Mouse (Mus musculus) kidney, embryonic 15.5 days (tissue): ENCODE measurements at regions not wholly inside any gene's neighbourhood (a gene's known extent, or its start where the extent isn't known, plus 50 kb on each side); places are given as distances from the start of the nearest gene placed in this dataset.

Source experiments
- ATAC-seq: fragments of 200-750 bp; cut with Nextera tagmentation; replicated peaks from 2 replicates; pipeline ENCODE4 v1.8.0; 2017; ENCODE audit warnings: moderate TSS enrichment; ENCODE audit not compliant: low FRiP score
- H3K27ac ChIP-seq: fragments of 300-500 bp; sonication (generic); 2 replicates; pipeline ENCODE4 v1.5.1; 2015; ENCODE audit warnings: mild to moderate bottlenecking, inconsistent platforms
- H3K27me3 ChIP-seq: fragments of 300-500 bp; sonication (generic); 2 replicates; pipeline ENCODE4 v1.6.1; 2015; ENCODE audit warnings: inconsistent platforms
- H3K36me3 ChIP-seq: fragments of 300-500 bp; sonication (generic); 2 replicates; pipeline ENCODE4 v1.6.1; 2015; ENCODE audit warnings: inconsistent platforms
- H3K4me1 ChIP-seq: fragments of 300-500 bp; sonication (generic); 2 replicates; pipeline ENCODE4 v1.6.1; 2015; ENCODE audit warnings: inconsistent platforms
- H3K4me2 ChIP-seq: fragments of 300-500 bp; sonication (generic); 2 replicates; pipeline ENCODE4 v1.6.1; 2015; ENCODE audit warnings: moderate library complexity, mild to moderate bottlenecking, inconsistent platforms
- H3K4me3 ChIP-seq: fragments of 300-500 bp; sonication (generic); replicated peaks from 2 replicates; pipeline ENCODE4 v1.5.1; 2015; ENCODE audit warnings: mild to moderate bottlenecking, inconsistent platforms
- H3K9ac ChIP-seq: fragments of 300-500 bp; sonication (generic); 2 replicates; pipeline ENCODE4 v1.6.1; 2015; ENCODE audit warnings: mild to moderate bottlenecking, inconsistent platforms
- H3K9me3 ChIP-seq: fragments of 300-500 bp; sonication (generic); replicated peaks from 2 replicates; pipeline ENCODE4 v1.6.1; 2016; ENCODE audit warnings: inconsistent platforms
- WGBS: fragments of 180-500 bp; shearing (Covaris S2); methylation state at CpG from one replicate; pipeline ENCODE4 v1.1.7; 2015; ENCODE audit warnings: mixed read lengths; 5-methylcytosine and 5-hydroxymethylcytosine counted together

DNA sequence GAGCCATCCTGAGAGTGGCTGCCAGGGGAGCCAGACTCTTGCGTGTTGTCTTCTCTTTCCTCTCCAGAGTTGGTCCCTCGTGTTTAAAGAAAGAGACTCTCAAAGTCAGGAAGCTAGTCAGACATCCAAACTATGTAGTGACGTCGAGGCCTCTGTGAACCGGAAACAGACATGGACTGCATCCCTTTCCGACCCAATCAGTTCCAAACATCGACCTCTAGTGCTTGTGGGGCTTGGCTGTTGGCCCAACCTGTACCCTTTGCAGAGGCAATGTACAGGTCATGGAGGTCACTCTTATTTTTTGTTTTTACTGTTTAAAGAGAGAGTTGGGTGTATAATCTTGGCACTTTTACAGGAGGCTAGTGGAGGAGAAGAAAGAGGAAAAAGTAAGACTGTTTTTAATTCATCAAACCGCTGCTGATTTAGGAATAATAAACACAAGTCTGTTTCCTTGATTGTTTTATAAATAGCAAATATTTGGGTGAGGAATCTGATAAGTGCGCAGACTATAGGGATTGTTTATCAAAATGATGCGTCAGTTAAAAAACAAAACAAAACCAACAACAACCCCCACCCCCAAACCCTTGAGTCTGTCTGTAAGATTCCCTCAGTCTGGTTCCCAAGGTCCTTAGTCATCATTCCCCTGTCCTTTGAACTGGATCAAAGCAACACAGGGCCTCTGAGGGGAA lies 205.2 kb upstream of the Prep start:
- no peak overlapping the region for H3K4me3 ChIP-seq

DNA sequence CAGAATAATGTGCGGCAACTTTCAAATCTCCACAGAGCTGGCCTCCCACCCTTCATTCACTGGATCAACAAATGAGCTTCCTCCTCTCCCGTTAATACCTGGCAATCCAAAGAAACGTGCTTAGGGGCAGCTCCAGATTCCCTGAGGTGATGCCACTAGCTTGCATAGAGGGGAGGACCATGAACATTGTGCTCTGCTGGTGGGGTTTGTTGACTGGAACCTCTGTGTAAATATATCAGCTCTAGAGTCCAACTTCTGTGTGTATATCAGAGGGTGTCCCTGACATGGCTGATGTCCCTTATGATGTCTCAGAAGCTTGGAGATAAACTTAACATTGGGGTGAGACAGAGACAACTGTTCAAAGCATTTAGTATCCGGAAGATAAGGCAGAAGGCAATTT lies 209.6 kb upstream of the Prep start:
- Histone ChIP-seq H3K27me3 (no peaks in the 10 kb centered on the region), H3K9ac (no peak overlapping the region), H3K9me3 (no peaks in the 10 kb centered on the region), H3K4me2 (no peak overlapping the region), H3K36me3 (no peaks in the 10 kb centered on the region), H3K4me3 (no peak overlapping the region), H3K27ac (no peak overlapping the region), H3K4me1 (peaks cover 11% of the 10 kb centered on the region; the same call in 1 of the 2 replicates)
- ATAC-seq: no peak
- WGBS: 78% methylated on average over 4 of the region's 4 CpGs

More for the DNA sequence above, 205.2 kb upstream of the Prep start:
- no peaks in the 10 kb centered on the region for H3K9me3 ChIP-seq
- WGBS: 48% methylated on average over 10 of the region's 10 CpGs
- H3K27ac ChIP-seq: peak overlapping the region; percentile 73
- H3K36me3 ChIP-seq: no peaks in the 10 kb centered on the region
- no peak overlapping the region for H3K4me2 ChIP-seq
- no peak overlapping the region for H3K9ac ChIP-seq
- H3K27me3 ChIP-seq: no peaks in the 10 kb centered on the region
- peaks cover 18% of the 10 kb centered on the region; the same call in 1 of the 2 replicates for H3K4me1 ChIP-seq
- ATAC-seq: peak; percentile 73

DNA sequence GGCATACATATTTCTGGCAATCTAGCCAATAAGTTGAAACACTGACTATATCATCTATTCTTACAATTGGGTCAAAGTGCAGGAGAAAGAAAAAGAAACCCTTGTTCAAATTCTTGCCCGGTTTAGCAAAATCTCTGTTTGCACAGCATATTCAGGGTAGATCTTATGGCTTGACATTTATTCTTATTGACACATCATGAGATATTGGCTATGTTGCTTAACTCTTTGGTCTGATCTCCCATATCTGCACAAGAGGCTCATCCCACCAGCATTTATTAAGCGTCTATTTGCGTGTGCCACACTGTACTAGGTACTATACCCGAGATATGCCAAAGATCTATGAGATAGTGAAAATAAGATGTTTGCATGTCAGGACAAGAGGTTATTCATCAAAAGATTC lies 212.9 kb upstream of the Prep start:
- WGBS: 92% methylated on average over 4 of the region's 4 CpGs
- H3K4me3 ChIP-seq: no peak overlapping the region

DNA sequence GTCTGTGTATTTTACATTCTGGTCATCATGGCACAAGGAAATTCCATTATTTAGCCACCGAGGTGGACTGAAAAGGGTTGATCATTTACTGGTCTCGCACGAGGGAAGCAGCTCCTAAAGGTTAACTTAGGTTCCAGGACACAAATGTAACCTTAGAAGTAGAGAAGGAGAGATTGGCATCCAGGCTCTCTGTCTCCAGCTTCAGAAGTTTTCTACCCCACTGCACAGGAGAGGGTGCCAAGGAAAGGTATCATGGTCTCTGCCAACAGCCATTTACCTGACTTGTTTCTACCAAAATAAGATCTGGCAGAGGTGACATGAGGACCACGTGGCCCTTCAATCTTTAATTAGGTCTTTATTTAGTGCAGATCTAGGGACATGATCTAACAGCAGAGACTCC lies 218.0 kb upstream of the Prep start:
- H3K4me2 ChIP-seq: no peak overlapping the region
- no peak overlapping the region for H3K27ac ChIP-seq
- no peak overlapping the region for H3K4me3 ChIP-seq
- H3K4me1 ChIP-seq: 0 out of 2 replicates have a peak, but pooled peaks cover 13% of the 10 kb centered on the region
- no peak overlapping the region for H3K9ac ChIP-seq
- WGBS: 57% methylated on average over 4 of the region's 4 CpGs
- ATAC-seq: no peak
- H3K9me3 ChIP-seq: no peaks in the 10 kb centered on the region
- no peaks in the 10 kb centered on the region for H3K36me3 ChIP-seq
- H3K27me3 ChIP-seq: no peaks in the 10 kb centered on the region

More for the DNA sequence above, 212.9 kb upstream of the Prep start:
- ATAC-seq: no peak
- no peak overlapping the region for H3K9ac ChIP-seq
- no peak overlapping the region for H3K27ac ChIP-seq
- no peaks in the 10 kb centered on the region for H3K27me3 ChIP-seq
- no peak overlapping the region for H3K4me2 ChIP-seq
- 0 out of 2 replicates have a peak, but pooled peaks cover 3% of the 10 kb centered on the region for H3K4me1 ChIP-seq
- no peaks in the 10 kb centered on the region for H3K9me3 ChIP-seq
- H3K36me3 ChIP-seq: no peaks in the 10 kb centered on the region

DNA sequence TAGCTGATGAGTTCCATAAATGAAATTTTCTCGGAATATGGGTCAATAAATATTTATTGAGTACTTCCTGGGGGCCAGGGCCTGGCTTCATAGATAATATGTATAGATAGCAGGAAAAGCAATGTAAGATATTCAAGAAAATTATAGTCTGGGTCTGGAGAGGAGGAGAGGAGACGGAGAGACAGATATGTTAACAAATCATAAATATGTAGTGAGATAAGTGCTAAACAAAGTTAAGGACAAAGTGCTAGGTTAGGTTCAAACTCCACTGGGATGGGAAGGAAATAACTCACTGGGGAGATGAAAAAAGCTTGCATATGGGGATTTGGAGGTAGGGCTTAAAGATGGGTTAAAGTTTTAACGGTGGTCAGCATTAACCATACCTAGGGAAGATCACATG lies 220.2 kb upstream of the Prep start:
- Histone ChIP-seq H3K36me3 (no peaks in the 10 kb centered on the region), H3K9ac (no peak overlapping the region), H3K4me1 (0 out of 2 replicates have a peak, but pooled peaks cover 13% of the 10 kb centered on the region), H3K4me2 (no peak overlapping the region), H3K9me3 (no peaks in the 10 kb centered on the region), H3K4me3 (no peak overlapping the region), H3K27me3 (no peaks in the 10 kb centered on the region), H3K27ac (no peak overlapping the region)
- ATAC-seq: no peak
- WGBS: 77% methylated on average over 3 of the region's 3 CpGs

DNA sequence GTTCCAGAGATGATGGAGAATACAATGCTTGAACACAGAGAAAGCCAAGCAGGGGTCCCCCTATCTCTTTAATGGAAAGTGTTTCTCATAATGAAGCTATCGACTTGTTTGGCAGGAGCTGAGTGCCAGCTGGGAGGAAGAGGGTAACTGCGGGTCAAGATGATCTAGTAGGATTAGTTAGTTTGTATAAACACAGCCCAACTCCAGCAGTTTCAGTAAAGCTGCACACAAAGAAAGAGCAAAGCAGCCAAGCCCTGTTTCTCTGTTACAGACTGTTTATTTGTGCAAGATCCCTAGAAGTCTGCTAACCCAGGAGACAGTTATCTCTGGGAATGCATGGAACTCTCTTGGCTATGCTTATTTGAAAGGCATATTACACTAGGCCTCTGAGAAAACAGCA lies 220.9 kb upstream of the Prep start:
- ATAC-seq: no peak
- no peak overlapping the region for H3K4me2 ChIP-seq
- 24% methylated on average over 2 of the region's 2 CpGs for WGBS
- no peaks in the 10 kb centered on the region for H3K27me3 ChIP-seq
- H3K27ac ChIP-seq: no peak overlapping the region
- H3K36me3 ChIP-seq: no peaks in the 10 kb centered on the region
- H3K4me1 ChIP-seq: 0 out of 2 replicates have a peak, but pooled peaks cover 13% of the 10 kb centered on the region
- H3K9me3 ChIP-seq: no peaks in the 10 kb centered on the region
- H3K9ac ChIP-seq: no peak overlapping the region
- no peak overlapping the region for H3K4me3 ChIP-seq

DNA sequence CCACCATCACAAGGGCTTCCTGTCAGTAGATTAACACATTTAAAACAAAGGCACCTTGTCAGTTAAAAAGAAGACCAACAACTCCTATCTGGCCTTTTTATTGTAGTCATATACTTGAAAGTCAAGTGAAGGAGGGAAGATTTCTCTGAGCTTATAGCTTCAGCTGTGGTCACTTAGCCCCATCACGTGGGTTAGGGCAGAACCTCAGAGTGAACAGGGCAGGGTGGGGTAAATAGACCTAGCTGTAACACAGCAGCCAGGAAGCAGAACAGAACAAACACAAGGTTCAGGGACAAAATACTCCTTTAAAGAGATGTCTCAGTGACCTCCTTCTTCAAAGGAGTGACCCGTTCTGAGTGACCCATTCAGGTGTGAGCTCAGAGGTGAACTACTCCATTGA lies 226.6 kb upstream of the Prep start:
- Histone ChIP-seq H3K9ac (no peak overlapping the region), H3K4me2 (no peak overlapping the region), H3K27me3 (no peaks in the 10 kb centered on the region), H3K4me1 (no peaks in the 10 kb centered on the region), H3K27ac (no peak overlapping the region), H3K36me3 (no peaks in the 10 kb centered on the region), H3K4me3 (no peak overlapping the region), H3K9me3 (no peaks in the 10 kb centered on the region)
- ATAC-seq: no peak
- WGBS: 46% methylated on average over 2 of the region's 2 CpGs

DNA sequence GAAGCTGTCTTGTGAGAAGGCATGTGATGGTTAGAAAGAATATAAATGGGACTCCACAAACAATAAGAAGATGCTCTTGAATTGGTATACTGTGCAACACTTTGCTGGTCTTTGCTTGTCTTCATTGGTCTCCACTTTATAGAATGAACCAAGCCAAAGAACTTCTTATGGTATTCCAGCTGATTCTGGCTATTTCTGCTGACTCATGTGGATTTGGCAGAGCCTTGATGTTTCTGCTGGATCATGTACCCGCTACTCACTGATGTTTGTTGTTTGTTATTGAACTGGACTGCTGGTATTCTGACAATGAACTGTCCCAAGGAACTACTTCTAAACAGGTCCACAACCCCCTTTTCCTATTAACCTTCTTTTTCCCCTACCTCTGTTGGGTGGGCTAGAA lies 234.5 kb upstream of the Prep start:
- no peak overlapping the region for H3K4me3 ChIP-seq
- H3K9ac ChIP-seq: no peak overlapping the region
- H3K27me3 ChIP-seq: no peaks in the 10 kb centered on the region
- ATAC-seq: no peak
- no peak overlapping the region for H3K27ac ChIP-seq
- no peak overlapping the region for H3K4me2 ChIP-seq
- H3K9me3 ChIP-seq: no peaks in the 10 kb centered on the region
- H3K36me3 ChIP-seq: no peaks in the 10 kb centered on the region
- 91% methylated on average over 1 of the region's 1 CpGs for WGBS
- no peaks in the 10 kb centered on the region for H3K4me1 ChIP-seq

DNA sequence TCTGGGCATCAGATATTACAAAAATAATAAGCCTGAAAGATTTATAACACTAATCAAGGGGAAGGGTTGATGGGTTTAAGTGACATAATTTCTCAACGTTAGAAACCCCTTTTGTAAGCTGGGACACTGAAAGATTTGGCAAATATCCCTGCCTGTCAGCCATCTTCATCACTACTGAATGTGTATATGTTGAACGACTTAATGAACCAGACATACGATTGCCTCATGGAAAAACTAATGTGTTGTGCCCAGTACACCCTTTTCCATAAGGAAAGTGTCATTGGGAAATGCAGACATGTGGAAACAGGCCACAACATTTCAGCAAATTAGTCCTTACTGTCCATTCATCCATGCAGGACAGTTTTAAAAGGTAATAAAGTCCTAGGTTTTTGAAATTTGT lies 240.7 kb upstream of the Prep start:
- H3K36me3 ChIP-seq: no peaks in the 10 kb centered on the region
- H3K4me2 ChIP-seq: no peak overlapping the region
- no peaks in the 10 kb centered on the region for H3K9me3 ChIP-seq
- 68% methylated on average over 3 of the region's 3 CpGs for WGBS
- no peak overlapping the region for H3K4me3 ChIP-seq
- no peak for ATAC-seq
- H3K27ac ChIP-seq: no peak overlapping the region
- no peak overlapping the region for H3K9ac ChIP-seq
- H3K4me1 ChIP-seq: no peaks in the 10 kb centered on the region
- H3K27me3 ChIP-seq: no peaks in the 10 kb centered on the region

DNA sequence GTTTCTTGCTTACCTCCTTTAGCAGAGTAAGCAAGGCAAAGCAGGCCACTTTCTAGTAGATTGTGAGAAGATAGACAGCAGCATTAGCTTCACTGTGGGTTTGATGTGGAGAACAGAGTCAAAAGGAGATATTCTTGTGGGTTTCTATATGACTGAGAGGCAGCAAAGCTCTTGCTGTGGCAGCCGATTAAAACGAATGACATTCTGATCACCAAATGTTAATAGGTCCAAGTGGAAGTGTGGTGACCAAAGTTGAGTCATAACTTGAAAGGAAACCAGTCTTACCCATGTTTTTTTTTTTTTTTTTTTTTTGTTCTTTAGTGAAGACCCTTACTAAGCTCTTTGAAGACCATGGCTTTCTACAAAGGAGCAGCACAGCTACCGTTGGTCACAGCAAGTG lies 245.3 kb upstream of the Prep start:
- Histone ChIP-seq H3K27ac (no peak overlapping the region), H3K4me1 (no peaks in the 10 kb centered on the region), H3K9ac (no peak overlapping the region), H3K36me3 (no peaks in the 10 kb centered on the region), H3K9me3 (no peaks in the 10 kb centered on the region), H3K27me3 (no peaks in the 10 kb centered on the region), H3K4me3 (no peak overlapping the region), H3K4me2 (no peak overlapping the region)
- ATAC-seq: no peak
- WGBS: 88% methylated on average over 3 of the region's 3 CpGs

DNA sequence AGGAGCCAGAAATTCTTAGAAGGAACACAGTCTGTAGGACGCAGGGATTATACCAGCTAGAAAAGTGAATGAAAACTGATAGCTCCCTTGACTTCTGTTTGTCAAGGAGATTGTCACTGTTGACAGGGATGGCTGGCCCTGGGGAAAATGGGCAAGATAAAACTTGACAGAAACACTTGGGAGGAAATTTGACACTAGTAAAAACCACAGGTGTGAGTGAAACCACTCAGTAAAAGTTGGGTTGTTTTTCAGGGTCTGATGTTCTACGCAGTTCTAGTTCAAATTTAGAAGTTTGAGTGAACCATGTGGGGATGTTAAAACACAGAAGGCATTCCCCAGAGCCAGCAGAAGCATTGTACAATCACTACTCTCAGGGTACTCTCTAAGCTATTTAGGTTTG lies 246.6 kb upstream of the Prep start:
- H3K9me3 ChIP-seq: no peaks in the 10 kb centered on the region
- no peak overlapping the region for H3K27ac ChIP-seq
- no peak for ATAC-seq
- no peak overlapping the region for H3K4me2 ChIP-seq
- no peaks in the 10 kb centered on the region for H3K36me3 ChIP-seq
- 49% methylated on average over 2 of the region's 2 CpGs for WGBS
- no peaks in the 10 kb centered on the region for H3K4me1 ChIP-seq
- no peaks in the 10 kb centered on the region for H3K27me3 ChIP-seq
- no peak overlapping the region for H3K4me3 ChIP-seq
- no peak overlapping the region for H3K9ac ChIP-seq

DNA sequence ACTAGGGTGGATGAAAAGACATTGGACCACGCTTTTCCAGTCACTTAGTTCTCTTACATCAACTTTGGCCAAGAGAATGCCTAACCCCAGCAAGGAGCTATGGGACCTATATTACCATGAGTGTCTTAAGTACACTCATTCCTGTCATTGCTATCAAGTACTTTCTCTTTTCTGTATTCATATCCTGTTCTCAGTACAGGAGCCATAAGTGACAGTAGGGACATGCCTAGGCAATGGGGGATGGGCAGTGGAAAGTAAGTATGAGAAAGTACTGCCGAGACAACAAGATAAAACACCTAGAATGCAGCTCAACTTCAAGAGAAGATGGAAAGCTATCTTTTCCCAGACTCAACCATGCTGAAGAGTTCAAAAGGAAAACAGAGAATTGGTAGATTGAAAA lies 247.6 kb upstream of the Prep start:
- 90% methylated on average over 2 of the region's 2 CpGs for WGBS
- no peak overlapping the region for H3K27ac ChIP-seq

DNA sequence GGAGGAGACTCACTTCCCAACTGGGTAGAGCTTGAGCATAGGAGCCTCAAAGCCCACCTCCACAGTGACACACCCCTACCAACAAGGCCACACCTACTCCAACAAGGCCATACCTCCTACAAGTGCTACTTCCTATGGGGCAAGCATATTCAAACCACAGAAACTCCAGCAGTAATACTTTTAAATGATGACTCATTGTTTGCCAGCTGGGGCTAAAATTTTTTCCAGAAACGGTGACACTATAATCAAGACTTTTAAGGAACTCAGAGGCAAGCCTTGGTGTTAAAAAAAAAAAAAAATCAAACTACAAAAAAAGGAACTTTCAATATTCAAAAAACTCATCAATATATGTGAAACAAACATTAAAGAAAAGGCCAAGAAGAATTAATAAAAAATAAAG lies 248.4 kb upstream of the Prep start:
- ATAC-seq: no peak
- Histone ChIP-seq H3K27ac (no peak overlapping the region), H3K36me3 (no peaks in the 10 kb centered on the region), H3K9ac (no peak overlapping the region), H3K4me2 (no peak overlapping the region), H3K27me3 (no peaks in the 10 kb centered on the region), H3K4me3 (no peak overlapping the region), H3K4me1 (no peaks in the 10 kb centered on the region), H3K9me3 (no peaks in the 10 kb centered on the region)
- 83% methylated on average over 1 of the region's 1 CpGs for WGBS

More for the DNA sequence above, 247.6 kb upstream of the Prep start:
- no peaks in the 10 kb centered on the region for H3K36me3 ChIP-seq
- no peak for ATAC-seq
- no peaks in the 10 kb centered on the region for H3K27me3 ChIP-seq
- H3K4me3 ChIP-seq: no peak overlapping the region
- H3K4me2 ChIP-seq: no peak overlapping the region
- H3K9ac ChIP-seq: no peak overlapping the region
- no peaks in the 10 kb centered on the region for H3K4me1 ChIP-seq
- no peaks in the 10 kb centered on the region for H3K9me3 ChIP-seq
